Mouse (Mus musculus): ENCODE measurements at regions not wholly inside any gene's neighbourhood (a gene's known extent, or its start where the extent isn't known, plus 50 kb on each side); places are given as distances from the start of the nearest gene placed in this dataset.

- no peak for TF ChIP-seq REST (IDR thresholded peaks at IDR 0.05; ENCODE audit: insufficient read depth, insufficient read length)
- no peak for TF ChIP-seq CEBPB (IDR thresholded peaks at IDR 0.05; ENCODE audit: insufficient read depth, poor library complexity, severe bottlenecking)
Observed at GRCm38 (mm10) chr14:46144707-46145106, 234.5 kb upstream of the Gm15217 start.

All from myocyte (in vitro differentiated cells).